Mouse (Mus musculus) thymus, postnatal 25 days (tissue): ENCODE measurements around the gene Gm27027.

Experiments used
- DNase-seq: peaks from one replicate; pipeline ENCODE4 v3.0.0; 2022

Gm27027 gene

DNA sequence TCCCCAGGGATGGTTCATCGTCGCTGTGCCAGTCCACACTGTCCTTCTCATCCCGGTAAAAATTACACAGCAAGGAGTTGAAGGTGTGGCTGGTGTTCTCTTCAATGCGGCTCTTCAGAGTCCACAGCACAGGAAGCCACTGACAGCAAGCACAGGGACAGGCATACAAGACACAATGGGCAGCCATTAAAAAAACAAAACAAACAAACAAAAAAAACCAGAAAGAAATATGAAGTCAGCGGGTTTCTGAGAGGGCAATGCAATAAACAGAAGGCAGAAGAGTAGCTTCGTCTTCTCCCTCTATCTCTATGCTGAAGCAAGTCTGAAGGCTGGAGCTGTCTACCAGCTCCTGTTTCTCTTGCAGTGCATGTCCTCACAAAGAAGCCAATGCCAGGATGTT is at the start of gene Gm27027:
Gene Gm27027 (minus strand): TSS at position 101 of the 400 bp plus-strand sequence.
- no peak for DNase-seq

GRCm38 (mm10) chr2:94045411-94046090 is 49.4 kb upstream of the Gm27027 start:
- DNase-seq = no peak

GRCm38 (mm10) chr2:94044174-94044573 is 48.0 kb upstream of the Gm27027 start:
- DNase-seq = no peak

DNA sequence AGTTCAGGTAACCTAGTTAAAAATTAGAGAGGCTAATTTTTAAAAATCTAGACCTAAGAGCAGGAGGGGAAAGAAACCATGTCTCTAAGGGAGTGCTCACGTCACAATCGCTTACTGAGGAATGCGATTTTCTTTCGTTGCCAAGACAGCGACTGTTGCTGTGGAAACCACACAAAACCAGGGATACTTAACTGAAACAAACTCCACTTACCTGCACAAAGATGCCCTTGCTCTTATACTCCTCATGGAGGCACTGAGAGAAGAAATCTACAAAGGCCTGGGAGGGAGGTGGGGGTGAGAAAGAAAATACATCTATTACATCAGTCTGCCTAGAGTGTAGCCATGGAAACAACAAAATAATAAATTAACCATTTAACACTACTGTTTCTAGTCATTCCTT is 47.5 kb upstream of the Gm27027 start:
- no peak for DNase-seq

- DNase-seq = no peak
Measured at GRCm38 (mm10) chr2:94042461-94042860, 46.3 kb upstream of the Gm27027 start.

DNA sequence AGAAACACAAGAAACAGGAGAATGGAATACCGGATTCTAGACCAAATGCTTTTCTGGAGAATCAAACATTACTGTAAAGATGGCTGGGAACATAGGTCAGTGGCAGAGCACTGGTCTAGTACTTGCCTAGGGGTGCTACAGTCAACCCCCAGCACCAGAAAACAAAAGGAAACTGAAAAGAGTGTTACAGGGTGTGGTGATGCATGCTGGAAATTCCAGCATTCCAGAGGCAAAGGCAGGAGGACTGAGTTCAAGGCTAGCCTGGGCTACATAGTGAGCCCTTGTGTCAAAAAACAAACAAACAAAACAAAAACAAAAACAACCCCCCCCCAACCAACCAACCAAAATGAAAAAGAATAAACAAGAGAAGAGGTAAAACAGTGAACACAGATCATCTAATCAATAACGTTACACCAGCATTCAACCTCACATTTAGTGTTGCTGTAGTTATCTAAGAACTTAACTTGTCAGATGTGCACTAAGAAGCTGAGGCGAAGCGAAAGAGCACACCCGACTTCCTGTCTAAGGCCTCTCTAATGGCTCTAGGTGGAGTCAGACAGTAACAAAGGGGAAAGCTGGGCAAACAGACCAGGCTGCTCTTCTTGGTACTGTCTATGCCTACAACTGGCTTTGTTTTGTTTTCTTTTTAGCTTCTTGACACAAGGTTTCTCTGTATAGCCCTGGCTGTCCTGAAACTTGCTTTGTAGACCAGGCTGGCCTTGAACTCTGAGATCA is 44.4 kb upstream of the Gm27027 start:
- DNase-seq = no peak

DNA sequence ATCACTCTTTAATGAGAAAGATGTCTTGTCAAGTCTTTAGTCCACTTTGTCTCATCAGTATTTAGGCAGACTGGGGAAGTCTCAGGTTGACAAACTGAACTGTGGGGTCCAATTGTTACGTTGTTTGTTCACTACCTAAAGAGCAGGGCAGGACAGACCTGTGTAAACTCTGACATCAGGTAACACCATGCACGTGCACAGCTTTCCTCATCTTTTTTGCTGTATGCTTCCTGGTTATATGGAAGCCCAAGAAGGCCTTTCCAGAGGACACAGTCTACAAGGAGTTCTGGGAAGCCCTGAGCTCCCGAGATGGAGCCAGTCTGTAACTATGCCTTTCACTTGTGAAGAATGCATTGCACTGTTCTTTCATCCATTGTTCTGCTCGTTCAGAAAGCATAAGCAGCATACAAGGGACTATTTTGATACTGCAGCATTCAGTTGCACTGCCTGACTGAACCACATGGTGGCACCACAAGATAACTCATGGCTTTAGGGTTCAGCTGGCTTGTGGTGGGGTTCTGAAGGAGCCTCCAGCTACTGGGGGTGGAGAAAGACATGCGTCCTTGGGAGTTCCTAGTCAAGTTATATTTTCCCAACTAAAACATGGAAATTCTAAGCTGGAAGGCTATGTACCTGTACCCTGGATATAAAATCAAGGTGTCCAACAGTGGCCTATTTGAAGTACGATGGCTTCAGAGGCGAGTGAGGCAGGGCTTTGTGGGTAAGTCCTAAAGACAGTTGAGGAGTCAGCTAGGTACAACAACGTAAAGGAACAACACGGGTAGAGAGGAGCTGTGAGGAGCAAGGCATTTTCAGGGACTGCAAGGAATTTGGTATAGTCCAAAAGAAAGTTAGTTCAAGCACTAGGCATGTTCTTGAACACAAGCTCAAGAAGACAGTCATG is 39.5 kb upstream of the Gm27027 start:
- peak; percentile 59 for DNase-seq

DNA sequence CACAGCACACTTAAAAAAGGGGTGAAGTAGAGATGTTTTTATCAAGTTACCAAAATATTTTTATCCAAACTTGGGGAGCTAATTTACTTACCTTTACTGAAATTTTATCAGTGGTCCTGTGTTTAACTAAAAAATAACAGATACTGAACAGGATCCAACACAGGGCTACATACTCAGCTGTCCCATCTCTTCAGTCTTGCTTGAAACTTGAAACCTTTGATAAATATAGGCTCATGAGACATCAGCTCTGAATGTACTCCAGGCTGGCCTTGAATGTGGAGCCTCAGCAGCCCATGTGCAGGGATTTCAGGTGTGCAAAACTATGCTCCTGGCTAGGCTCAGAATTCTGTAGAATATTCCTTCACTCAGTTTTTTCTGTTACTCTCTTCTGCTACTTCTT is 34.4 kb upstream of the Gm27027 start:
- DNase-seq = no peak

DNA sequence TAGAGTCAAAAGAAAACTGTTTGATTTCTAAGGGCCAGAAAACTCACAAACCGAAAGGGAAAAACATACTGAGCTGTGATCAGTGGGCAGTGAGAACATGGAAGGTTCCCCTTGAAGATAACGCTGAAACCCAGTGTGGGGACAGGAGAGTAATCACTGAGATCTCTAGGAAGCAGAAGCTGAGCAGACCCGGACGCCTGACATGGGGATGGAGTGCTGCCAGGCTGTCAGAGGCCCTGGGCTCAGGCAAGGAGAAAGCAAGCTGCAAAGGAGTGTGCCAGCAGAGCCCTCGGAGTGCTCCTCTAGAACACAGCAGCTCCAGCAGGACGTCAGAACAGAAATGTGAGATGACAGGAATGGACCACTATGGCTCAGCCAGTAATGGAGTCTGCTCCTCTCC is 28.5 kb upstream of the Gm27027 start:
- no peak for DNase-seq

DNA sequence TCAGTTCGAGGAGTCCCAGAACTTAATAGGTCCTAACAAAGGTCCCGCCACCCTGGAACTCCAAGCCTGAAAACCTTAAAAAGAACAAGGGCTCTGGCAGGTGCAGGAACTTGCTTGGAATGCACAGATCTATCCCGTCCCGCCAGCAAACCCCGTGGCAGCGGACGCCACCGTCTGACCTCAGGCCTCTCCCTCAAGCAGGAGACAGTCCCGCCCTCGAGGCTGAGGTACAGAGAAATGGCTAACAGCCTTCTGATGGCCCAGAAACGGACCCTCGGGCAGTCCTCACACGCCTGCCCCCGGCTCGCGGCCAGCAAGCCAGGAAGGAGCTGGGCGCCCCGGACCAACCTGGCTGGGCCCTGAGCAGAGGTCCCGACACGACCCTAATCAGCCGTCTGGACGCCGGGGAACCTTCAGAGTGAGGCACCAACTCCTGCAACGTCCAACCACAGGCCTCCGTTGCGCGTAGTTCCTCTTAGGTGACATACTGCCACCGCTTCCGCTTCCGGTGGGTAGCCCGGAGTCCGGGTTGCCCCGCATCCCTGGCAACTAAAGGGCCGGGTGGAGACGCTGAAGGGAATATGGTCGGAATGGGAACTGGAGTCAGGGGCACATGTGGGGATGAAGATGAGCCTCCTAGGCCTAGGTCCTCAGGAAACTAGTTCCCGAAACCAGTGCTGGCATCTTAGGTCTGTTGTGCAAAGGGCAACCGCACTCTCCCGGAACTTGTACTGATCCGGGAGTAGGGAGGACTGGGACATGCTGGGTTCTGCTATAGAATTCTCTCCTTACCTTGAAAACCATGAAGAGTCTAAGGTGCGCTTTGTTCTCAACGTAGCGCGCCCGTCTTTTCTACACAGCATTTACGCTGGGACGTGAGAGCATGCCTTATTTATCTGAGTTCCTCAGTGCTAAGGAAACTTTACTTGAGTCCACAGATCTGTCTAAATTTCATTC is 14.5 kb upstream of the Gm27027 start, which contains the start of gene Alkbh3:
Gene Alkbh3 (minus strand): TSS at position 473 of the 957 bp plus-strand sequence.
- peak; percentile 91 for DNase-seq

- DNase-seq = peak; percentile 76
Measured at GRCm38 (mm10) chr2:94002331-94002730, 6.2 kb upstream of the Gm27027 start.

- no peak for DNase-seq
Measured at GRCm38 (mm10) chr2:94001918-94002317, 5.8 kb upstream of the Gm27027 start.

- DNase-seq = no peak
Measured at GRCm38 (mm10) chr2:94001411-94001810, 5.3 kb upstream of the Gm27027 start.

DNA sequence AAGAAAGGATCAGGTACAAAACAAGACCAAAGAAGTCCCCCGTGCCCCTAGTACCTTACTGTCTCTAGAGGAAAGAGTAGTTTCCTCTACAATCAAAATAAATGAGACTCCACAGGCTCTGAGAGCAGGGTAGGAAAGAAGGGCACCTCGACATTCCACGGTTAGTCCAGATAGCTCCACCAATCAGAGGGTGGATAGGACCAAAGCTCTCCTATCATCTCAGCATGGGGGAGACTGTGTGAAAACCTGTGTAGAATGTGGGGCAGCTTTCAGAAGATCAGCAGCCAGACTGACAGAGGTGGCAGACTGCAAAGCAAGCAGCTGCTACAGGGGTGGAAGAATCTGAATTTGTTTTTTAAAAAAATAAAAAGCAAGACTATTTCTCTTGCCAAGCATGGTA is 3.3 kb downstream of the Gm27027 start:
- DNase-seq = no peak

DNA sequence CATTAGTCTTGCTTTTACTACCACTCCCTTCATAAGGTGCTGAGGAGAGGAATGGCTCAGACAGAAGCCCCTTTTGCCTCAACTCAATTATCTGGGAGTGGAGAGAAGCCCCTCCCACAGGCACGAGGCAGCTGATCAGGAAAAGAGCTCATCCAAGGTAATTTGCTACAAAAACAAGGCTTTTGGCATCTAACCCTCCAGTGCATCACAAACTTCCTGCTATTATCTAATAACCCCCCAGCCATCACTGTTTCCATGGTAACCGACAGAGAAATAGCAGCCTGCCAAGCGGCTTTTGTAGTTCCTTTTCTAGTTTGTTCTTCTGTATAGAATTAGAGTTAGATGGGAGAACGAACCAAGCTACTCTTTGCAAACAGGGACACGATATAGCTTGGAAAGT is 3.9 kb downstream of the Gm27027 start:
- DNase-seq = no peak

- no peak for DNase-seq
Measured at GRCm38 (mm10) chr2:93991336-93991735, 4.8 kb downstream of the Gm27027 start.

GRCm38 (mm10) chr2:93988440-93988839 is 7.7 kb downstream of the Gm27027 start:
- DNase-seq = no peak

- no peak for DNase-seq
Measured at GRCm38 (mm10) chr2:93982457-93983235, 13.5 kb downstream of the Gm27027 start.

DNA sequence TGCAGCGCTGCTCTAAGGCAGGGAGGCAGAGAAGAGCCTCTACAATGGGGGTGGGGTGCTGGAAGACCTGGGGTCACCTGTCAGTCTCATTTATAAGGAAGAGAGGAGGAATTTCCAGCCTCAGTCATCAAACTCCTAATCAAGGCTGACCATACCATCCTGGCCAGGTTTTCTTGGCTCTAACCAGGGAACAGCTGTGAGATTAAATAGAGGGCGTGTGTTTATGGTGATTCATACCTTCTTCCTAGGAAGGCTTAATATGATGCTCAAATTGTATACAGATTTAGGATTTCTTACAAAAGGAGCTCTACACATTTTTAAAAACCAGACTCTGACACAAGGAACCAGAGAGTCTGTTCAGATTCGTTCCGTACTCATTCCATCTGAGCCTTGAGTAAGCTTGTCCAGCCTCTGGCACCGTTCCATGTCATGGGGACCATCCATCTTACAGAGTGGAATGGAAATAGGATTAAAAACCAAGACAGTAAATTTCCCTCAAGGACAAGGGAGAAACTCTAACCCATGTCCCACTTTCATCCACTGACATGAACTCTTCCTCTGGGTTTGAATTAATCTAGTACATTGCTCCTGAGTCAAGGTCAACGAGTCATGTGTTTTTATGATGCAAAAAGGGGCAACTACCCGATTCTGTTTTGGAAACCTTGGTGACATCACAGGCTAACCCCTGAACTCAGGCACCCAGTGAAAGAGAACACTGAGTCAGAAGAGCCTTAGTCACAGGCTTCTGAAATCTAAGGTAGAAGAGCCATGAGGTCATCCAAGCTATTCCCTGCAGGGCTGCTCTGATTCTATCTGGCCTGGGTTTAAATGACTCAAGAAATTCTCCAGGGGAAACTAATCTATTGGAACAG is 16.7 kb downstream of the Gm27027 start:
- no peak for DNase-seq
